Mouse (Mus musculus) hindlimb bud, embryonic 11.5 days (tissue): ENCODE results near the gene Slc2a8.
A peak's percentile ranks its signal among the peaks of the same experiment; 100 is the strongest.
"Not testable (repeated sequence)": the region's sequence is repeated elsewhere in the genome, so short reads cannot be mapped to it uniquely, and the experiment has no call there.

Source experiments
- DNase-seq: peaks from one replicate; pipeline ENCODE4 v3.0.0-alpha.2; 2012; ENCODE audit warnings: low read depth, low spot score; ENCODE audit errors: extremely low spot score

Gene Slc2a8

GRCm38 (mm10) chr2:32981725-32982271 lies at the start of gene Slc2a8:
Gene Slc2a8 (minus strand): TSS chr2:32982083.
- peak; percentile 91 for DNase-seq

DNA sequence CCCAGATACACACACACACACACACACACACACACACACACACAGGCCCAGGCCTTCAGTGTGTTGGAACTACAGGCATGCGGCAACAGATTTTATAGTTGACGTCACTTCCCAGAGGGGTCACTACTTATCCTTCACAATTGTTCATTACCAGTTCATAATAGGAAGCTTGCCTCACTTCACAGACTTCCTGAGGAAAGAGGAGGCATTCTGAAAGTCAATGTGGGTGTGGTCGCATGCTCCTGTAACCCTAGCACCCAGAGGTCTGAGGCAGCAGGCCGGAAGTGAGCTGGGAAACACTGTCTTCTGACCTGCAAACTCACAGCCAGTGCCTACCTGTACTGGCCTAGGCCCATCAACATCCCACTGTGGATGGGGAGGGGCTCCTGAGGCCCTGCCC lies 43.2 kb upstream of the Slc2a8 start:
- DNase-seq: no peak

GRCm38 (mm10) chr2:33024564-33024963 lies 42.7 kb upstream of the Slc2a8 start:
- DNase-seq: no peak

GRCm38 (mm10) chr2:33022846-33023245 lies 41.0 kb upstream of the Slc2a8 start:
- DNase-seq: no peak

- peak; percentile 28 for DNase-seq
These were observed 36.1 kb upstream of the Slc2a8 start for GRCm38 (mm10) chr2:33018026-33018425.

GRCm38 (mm10) chr2:33017191-33017590 lies 35.3 kb upstream of the Slc2a8 start:
- no peak for DNase-seq

DNA sequence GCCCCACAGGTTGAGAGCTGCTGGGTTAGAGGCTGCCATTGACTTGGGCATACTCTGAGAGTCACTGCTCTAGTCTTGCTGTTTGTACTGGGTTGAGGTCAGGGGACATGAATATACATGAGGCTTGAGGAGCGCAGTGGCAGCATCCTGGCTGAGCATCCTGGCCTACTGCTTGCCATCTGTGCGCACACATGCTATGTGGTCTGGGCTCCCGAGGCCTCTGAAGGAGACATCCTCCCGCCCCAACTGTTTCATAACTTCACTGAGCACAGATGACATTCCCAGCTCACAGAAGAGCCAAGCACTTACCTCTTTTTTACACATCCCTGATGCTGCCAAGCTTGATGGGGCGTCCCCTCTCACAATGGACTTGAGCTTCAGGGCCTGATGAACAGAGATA lies 33.0 kb upstream of the Slc2a8 start:
- DNase-seq: no peak

DNA sequence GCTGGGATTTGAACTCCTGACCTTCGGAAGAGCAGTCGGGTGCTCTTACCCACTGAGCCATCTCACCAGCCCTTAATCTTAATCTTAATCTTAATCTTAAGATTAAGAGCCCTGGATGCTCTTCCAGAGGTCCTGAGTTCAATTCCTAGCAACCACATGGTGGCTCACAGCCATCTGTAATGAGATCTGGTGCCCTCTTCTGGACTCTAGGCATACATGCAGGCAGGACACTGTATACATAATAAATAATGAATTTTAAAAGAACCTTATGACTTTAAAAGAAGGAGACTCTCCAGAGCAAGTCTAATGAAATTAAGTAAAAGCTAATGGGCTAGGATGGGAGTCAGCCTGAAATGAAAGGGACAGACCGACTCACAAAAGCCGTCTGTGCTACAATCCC lies 27.2 kb upstream of the Slc2a8 start:
- not testable (repeated sequence) for DNase-seq

- DNase-seq: no peak
These were observed 23.2 kb upstream of the Slc2a8 start for GRCm38 (mm10) chr2:33005041-33005440.

DNA sequence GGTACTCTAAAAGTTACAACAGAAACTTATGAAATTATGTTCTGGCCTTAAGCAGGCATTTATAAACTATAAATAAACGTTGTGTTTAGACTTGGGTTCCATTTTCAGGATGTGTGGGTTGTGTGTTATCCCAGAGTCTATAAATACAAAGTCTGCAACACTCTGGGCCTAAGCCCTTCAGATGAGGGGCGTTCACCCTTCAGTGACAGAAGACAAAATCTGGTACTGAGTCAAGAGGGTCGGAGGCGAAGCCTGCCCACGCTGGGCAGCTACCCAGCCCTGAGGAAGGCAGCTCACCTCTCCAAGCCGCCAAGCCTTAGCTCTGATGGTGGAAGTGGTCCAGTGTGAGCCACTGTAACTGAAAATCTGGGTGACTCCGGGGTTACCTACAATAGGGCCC lies 20.3 kb upstream of the Slc2a8 start:
- DNase-seq: no peak

GRCm38 (mm10) chr2:32999752-33000151 lies 17.9 kb upstream of the Slc2a8 start:
- DNase-seq: no peak

- DNase-seq: no peak
These were observed 15.9 kb upstream of the Slc2a8 start for GRCm38 (mm10) chr2:32997792-32998191.

- no peak for DNase-seq
These were observed 15.2 kb upstream of the Slc2a8 start for GRCm38 (mm10) chr2:32997081-32997480.

GRCm38 (mm10) chr2:32992130-32992529 lies 10.2 kb upstream of the Slc2a8 start:
- no peak for DNase-seq

DNA sequence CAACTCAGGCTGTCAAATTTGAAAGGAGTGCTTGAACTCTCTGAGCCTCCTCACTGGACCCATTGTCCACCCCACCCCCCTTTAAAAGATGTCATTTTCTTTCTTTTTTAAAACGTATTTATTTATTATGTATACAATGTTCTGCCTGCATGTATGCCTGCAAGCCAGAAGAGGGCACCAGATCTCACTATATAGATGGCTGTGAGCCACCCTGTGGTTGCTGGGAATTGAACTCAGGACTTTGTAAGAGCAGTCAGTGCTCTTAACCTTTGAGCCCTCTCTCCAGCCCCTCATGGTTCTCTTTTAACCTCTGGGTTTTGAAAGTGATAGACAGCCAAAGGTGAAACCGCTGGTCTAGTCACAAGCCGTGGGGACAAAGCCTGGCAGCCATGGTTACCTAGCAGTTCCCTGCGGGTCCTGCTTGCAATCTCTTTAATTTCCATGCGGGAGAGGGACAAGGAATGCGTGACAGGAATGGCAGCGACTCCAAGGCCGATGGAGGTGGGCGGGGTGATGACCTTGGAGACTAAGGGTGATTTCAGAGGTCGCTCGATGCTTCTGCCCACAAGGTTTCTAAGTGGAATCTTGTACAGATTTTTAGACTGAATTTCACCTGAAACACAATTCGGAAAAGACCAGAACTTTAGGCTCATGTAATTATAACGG lies 8.4 kb upstream of the Slc2a8 start:
- no peak for DNase-seq

DNA sequence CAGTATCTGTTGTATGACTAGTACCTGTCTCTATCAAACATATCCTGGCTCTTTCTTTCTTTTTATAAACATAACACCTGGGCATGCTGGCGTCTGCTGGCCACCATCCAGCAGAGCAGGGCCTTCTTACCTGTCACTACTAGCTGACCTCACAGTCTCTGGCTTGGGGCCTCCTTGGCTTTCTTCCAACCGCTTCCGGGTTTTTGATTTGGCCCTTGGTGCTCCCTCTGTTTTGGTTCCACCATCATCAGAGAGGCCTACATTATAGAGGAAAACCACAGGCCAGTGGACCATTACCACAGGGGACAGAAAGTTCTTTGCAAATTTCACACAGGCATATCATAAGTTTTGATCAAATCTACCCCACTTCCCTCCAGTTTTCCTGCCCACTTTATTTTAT lies 7.5 kb upstream of the Slc2a8 start:
- DNase-seq: no peak

GRCm38 (mm10) chr2:32985844-32986243 lies 4.0 kb upstream of the Slc2a8 start:
- DNase-seq: no peak

DNA sequence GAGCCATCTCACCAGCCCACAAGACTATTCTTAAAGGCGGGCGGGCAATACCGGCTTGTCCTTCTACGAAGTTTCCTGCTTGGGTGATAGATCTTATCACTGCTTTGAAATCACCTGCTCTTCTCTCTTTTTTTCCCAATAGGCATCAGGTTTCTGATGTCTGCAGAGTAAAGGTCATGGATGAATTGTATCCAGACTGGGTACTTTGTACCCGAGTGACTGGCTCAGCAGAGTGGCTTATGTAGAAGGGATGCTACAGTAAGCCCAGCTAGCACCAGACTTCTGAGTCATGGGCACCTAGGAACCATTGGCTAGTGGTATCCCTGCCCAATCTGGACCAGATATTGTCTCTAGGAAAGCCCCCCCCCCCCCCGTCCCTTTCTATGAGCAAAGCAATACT lies 1.7 kb upstream of the Slc2a8 start:
- no peak for DNase-seq

- no peak for DNase-seq
These were observed 817 bp upstream of the Slc2a8 start for GRCm38 (mm10) chr2:32982700-32983099.

DNA sequence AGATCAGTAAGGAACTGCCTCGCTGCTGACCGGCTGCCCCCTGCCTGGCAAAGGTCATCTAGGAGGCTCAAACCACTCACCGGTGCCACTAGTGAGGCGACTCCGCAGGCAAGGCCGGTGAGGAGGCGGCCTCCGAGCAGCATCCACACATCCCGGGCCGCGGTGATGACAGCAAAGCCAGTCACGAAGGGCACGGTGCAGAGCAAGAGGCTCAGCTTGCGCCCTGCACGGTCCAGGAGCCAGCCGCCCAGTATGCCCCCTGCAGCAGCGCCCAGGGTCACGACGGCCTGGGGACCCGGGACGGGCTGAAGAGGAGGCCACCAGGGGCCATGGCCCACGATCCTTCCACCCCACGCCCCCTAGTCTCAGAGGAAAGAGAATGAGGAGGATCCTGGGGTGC lies 602 bp downstream of the Slc2a8 start:
- no peak for DNase-seq

DNA sequence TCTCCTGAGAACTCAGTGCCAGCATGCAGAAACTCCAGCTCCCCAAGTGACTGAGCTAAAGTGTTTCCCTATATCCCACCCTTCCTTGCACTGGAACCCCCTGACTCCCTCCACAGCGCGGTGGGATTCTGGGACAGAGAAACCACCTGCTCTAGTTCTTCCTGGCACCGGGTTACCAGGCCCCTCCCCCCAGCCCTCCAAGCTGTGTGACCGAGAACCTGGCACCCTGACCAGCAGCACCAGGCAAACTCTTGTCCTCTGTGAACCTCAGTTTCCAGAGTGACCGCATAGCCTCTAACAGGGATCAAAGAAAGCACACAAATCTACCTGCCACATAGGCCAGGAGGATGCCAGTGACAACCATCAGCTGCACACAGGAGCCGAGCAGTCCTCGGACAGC lies 2.2 kb downstream of the Slc2a8 start:
- DNase-seq: no peak

- no peak for DNase-seq
These were observed 3.2 kb downstream of the Slc2a8 start for GRCm38 (mm10) chr2:32978675-32979074.

DNA sequence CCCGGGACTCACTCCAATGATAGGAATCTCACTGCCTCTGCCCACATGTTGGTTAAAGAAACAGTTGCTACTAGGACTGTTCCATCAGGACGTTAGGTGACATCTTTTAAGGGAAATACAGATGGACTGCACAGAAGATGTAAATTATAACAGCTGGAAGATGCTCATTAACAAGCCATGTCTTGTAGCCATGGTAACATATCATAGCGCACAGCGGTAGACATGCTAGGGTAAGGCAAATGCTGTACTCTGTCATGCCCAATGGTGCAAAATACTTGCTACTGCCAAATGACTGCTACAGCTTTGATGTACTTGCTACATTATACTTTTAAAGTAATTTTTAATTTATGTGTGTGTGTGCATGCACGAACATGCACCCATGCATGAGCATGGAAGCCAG lies 4.8 kb downstream of the Slc2a8 start:
- DNase-seq: no peak
